Mouse (Mus musculus) B cell, adult 2 months (primary cell): Measurements from ENCODE around the gene Aff3.

ENCODE experiments used
- DNase-seq, 2 experiments: peaks; one replicate each; pipeline ENCODE4 v3.0.0; 2022

Gene Aff3

DNA sequence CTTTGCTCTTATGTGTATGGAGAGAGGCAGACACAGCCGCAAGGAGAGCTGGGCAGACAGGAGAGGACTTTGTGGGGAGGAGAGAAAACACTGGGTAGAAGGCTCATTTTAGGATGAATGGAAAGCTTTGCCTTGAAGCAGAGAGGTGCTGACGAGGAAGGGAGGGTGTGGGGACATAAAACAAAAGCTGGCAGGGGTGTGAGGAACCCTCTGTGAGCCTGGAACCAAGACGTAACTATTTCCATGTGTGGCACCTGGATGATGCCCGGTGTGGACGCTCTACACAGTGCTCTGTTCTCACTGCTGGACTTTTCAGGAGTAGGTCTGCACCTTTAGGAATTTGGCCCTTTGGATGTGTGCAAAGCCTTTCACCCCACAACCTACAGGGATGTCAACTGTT, 447.7 kb downstream of the Aff3 start:
- no peak for DNase-seq

DNA sequence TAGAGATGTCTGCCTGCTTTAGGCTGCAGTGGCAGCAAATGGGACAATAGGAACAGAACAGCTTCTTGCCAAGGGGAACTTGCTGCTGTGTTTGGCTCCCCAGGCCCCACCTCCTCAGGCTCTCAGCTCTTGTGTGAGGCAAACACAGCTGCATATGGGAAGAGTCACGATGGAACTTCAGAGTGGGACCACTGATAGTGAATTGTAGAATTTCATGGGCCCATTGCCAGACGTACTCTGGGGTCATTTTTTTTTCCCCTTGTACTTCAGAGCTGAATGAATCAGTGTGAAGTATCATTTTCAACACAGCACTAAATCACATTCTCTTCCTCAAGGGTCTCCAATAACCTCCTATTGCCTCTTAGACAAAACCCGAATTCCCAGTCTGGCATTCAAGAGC, 451.4 kb downstream of the Aff3 start:
- DNase-seq: no peak

DNA sequence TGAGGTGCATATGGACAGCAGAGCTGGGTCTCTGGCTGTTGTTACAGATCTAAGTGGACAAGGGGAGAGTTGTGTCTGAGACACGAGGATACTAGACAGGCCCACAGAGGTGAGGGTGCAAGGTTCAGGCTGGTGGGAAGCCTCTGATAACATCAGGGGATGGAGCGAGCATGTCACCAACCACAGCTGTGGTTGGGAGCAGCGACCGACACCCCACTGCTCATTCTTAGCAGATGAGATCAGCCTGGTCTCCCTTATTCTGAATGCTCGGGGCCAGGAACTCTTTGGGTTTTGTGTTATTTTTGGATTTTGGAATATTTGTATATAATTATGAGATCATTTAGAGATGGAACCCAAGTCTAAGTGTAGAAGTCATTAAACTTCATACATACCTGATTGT, 452.4 kb downstream of the Aff3 start:
- no peak for DNase-seq

DNA sequence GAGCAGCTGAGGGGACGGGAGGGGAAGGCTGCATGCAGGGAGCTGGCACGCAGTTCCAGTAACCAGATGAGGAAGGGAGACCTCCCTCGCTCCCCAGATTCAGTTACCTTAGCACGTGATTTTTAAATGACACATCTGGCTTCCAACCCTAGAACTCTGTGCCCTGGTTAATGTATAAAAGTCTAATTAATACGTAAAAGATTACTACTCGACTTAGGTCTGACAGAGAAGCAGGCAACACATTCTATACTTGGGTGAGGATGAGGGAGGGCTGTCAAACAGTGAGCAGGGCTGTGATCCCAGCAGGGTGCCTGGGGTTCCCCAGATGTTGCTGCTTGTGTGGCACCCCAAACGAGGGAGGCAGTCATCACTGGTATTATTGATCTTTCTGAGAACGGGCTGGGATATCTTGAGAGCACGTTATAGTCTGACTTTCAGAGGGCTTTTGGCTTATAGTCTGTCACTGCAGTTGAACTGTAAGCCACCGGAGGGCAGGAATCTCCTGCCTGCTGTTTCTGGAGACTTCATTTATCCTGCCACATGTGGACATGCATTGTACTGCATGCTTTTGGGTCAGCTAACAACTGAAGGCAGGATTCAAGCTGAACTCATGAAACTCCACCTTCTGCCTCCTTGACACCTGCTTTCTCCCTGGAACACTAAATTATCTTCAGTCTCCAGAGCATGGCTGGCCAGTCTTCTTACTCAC, 462.1 kb downstream of the Aff3 start:
- peak; percentile 7 to 16 for DNase-seq

DNA sequence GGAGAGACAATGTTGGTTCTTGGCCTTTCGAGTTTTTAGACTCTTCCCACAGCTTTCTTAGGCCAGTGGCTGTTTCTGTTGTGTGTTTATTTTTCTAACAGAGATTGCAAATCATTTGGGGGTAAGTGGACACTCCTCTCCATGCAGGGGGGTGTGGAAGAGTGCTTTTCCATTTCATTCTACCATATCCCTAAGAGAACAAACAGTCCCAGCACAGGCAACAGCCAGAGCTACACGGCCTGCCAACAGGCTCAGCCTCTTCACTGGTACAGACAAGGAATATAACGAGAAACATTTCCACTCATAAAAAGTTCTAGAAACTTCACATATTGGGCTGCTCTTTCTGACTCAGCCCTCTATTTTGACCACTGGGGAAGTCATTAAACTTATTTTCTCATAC, 463.0 kb downstream of the Aff3 start:
- DNase-seq: no peak

DNA sequence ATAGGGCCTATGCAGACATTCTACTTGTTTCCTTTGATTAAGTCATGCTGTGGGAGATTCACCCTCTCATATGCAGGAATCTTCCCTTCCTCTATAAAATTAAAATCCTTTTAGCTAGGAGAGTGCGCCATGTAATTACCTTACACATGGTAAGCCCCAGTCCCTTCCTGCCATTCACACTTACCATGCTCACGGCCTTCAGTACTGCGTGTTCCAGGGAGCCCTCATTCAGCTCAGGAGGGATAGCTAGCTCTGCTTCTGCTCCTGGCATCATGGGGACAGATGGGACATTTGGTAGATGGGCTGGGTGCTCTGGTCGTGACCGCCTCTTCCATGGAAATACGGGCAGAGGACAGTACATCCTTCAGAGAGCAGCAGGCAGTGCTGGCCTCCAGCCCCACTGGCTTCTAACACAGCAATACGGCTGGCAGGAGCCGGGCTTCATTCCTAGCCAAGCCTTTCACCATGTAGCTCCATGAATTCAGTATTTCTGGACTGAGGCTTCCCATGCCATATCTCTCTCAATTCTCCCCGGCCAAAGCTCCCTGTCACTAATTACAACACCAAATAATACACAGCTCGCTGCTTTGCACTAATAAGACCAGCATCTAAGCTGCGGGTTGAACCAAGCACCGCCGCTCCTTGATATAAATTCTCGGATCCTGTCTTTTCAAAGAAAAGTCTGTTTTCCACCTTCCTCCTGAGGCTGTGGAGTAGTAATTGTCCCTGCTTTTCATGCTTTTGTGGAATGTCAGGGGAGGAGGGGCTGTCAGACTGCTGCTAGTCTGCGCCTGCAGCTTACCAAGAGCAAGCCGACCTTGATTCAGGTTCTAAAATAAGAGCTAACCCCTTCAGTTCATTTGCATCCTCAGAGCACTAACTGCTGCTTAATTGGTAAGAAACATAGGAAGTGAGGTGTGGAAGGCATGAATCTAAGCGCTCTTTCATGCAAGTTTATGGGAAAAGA, 464.8 kb downstream of the Aff3 start:
- no peak for DNase-seq

DNA sequence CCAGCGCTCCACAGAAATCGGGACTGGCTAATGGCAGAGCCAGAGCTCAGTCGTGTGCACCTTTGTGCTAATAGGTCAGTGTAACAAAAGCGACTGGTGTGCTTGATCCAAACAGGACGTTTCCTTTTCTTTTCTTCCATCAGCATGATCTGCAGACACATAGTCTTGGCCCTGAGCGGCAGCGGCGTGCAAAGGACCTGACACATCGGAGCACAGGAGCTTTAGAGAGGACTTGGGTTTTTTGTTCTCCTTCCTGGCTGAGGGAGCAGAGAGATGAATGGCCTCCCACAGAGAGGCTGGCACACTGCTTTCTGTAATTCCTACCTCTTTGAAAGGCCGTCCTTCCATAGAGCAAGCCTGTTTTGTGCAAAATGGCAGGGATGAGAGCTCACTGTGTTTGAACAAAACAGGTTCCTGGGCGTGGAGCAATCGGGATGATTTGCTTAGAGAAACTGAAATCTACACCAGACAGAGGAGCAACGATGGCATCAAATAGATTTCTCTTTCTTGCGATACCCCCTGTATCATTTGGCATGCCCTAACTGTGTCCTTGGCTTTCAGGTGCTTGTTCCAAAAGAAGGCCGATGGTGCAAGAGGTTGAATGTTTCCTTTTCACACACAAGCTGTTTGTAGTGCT, 466.2 kb downstream of the Aff3 start:
- DNase-seq: no peak

DNA sequence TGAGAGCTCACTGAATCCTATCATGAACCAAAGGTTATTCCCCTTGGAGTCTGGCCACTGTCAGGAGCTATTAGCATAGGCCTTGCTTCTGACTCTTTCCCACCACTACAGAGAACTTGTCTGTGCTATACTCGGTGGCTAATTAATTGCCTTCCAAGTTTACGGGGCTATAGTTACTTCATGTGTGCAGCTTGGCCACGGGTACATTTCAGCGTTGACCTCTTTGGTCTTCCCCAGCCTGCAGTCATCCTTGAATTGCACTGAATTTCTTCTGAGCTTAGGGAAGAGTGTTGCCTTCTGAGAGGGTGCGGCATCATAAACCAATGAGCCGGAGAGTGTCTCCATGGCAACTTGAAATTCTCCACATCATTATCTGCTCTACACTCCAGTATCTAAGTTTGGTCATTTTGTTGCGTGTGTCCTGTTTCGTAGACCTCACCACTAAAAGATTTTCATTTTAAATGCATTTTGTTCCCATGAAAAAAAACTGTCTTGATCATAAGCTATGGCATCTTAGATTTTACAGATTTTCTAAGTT, 467.5 kb downstream of the Aff3 start:
- no peak for DNase-seq

DNA sequence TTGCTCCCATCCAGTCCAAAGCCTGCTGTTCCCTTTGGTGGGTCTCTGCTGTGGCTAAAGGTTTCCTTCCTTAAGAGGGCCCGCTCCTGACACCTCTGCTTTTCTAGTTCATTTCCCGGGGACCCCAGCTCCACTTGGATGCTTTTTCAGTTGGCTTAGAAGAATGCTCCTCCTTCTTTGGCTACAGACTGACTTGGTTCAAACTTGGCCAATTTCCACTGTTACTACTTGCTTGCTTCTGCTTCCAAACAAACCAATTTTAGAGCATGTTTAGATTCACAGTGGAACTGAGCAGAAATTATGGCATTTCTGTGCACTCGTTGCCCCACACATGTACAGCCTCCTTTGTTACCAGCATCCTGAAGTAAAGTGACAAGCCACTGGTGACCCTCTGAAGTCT, 469.0 kb downstream of the Aff3 start:
- no peak for DNase-seq

DNA sequence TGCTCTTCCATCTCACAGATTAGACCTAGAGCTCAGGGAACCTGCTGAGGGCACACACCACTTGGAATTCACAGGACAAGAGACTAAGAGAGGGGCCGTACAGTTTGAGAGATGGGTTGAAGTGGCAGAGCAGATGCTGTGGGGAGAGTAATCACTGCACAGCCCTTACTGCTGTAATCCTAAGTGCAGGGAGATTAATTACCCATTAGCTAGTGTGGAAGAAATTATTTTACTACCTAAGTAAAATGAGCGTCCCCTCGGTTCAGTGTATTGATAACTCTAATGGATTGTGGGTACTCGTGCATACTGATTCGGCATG, 478.6 kb downstream of the Aff3 start:
- DNase-seq: no peak

DNA sequence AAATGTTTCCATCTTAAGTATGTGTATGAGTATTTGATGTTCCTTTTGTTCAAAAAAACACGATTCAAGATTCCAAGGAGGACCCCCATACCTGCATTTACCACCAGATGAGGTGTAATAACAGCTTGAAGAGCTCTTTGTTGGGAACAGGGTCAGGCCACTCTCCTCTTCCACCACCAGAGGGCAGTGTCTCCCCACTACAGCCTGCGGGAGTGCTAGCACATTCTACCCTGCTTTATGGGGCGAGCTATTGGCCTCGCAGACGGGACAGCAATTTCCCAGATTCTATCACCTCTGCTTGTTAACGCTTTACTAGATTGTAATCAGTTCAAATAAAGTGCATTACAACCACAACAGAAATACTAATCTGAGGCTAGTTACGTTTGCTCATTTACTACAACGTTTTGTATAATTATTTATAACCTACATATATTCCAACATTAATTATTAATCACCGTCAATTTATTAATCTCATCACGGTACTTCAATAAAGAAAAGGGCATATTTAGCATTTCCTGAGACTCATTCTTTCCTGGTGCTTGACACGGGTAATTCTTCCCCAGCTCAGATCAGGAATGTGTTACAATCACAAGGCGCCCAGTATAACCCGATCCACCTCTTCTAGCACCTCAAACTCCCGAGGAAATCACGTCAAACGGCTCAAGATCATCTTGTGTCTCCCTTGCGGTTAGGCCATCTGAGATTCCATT, 479.1 kb downstream of the Aff3 start:
- peak; percentile 80 to 82 for DNase-seq

DNA sequence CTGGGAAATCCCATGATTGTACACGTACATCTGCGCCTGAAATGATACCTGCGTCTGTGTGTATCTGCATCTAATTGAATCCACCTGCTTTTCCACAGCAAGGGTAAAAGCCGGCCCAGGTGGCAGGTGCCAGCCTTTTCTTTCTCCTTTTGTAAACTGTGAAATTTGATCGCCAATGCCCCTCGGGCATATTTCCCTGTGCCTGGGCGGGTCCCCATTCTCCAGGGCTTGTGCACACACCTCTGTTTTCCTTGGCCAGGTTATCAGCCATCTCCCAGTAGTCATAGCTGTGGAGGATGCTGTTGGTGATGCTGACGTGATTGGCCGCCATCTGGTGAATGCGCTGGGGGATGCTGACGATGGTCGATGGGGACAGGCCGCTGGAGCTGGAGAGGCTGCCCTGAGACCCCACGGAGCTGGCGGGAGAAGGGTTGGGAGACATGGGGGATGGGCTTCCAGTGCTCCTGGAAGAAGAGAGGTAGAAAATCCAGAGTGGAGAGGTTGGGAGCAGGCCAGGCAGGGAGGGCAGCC, 483.7 kb downstream of the Aff3 start:
- DNase-seq: no peak

DNA sequence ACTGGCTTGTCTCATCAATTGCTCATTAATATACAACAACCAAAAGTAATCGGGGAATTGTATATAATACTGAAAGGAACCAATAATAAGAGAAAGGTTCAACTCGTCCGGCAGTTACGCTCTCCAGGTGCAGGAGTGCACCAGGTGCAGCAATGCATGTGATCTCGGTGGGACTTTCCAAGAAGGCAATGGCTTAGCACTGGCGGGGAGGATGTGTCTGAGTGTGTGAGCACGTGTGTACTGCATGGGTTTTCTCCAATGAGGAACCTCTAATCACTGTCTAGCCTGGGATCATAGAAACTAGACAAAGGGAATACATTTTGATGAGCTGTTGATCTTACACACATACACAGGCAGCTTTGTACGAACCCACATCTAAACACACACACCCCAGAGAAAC, 485.8 kb downstream of the Aff3 start:
- DNase-seq: no peak

DNA sequence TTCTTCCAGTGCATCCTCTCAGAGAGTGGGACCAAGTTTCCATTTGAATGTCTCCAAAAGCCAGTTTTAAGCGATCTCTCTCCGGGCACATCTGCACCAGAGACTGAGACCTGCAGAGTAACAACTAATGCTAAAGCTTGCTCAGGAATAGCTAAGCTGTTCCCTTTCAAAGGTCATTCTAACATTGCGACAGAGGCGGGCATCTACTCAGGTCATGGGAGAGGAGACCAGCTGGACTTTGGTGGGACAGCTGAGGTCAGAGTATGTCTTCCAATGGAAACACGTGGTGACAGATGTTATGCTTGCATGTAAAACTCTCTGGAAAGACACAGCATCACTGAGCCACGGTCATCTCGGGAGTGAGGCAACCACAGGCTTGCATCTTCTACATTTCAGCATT, 488.7 kb downstream of the Aff3 start:
- DNase-seq: no peak

DNA sequence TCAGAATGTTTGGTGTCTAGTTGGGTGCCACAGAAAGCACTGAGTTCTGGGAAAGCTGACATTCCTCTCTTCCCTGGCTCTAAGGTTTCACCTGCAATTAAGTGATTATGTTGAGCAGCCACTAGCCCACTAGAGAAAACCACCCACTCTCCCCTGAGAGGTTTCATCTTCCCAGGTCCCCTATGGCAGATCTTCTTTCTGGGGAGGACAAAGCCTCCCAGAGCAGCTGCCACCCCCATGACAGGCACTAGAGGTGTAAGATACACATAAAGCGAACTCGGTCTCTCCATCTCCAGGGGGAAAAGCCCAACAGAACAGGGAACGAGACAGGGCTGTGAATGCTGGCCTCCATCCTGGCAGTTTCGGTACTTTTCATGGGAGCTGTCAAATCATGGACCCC, 492.9 kb downstream of the Aff3 start:
- no peak for DNase-seq

DNA sequence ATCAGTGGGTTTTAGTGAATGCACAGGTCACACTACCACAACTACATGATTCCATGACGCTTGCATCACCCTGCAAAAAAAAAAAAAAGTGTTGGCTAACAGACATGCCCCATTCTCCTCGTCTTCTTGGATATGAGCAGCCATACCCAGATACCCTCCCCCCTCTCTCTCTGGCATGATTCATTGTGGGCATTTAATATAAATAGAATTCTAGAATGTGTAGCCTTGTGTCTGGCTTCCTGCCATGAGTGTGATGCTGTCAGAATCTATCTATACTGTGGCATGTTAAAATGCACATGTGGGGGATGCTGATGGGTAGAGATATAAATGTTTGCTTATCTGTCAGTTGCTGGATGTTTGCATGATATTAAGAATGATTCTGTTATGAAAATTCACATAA, 499.1 kb downstream of the Aff3 start:
- no peak for DNase-seq

DNA sequence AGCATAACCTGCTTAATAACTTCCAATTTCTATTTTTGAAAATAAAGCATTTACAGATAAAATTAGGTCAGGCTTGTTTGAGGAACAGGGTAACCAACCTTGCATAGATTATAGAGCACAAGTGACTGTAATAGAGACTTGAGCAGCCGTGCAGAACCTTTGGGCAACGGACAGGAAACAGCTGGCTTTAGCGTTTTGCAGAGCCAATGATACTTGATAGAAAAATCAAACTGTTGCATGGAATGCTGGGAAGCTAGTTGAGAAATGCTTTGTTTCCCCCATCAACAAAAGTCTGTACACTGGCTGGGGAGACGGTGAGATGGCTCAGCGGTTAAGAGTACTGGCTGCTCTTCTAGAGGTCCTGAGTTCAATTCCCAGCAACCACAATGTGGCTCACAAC, 514.7 kb downstream of the Aff3 start:
- DNase-seq: peak; percentile 24 to 30

DNA sequence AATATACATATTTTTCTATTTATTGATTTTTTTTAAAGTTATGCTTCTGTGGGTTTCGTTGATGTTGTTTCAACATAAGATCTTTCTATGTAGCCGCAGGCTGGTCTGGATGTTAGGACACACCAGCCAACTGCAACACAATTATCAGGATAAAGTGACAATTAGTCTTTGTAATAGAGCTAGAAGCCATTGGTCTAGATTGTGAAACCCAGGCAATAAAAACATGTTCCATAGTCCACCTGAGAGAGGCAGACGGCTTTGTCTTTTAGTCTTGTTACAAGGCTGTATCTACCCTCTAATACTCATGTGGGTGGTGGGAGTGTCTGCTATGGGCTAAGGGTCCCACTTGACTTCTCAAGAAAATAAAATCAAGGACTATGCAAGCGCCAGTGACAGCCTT, 518.7 kb downstream of the Aff3 start:
- DNase-seq: no peak

DNA sequence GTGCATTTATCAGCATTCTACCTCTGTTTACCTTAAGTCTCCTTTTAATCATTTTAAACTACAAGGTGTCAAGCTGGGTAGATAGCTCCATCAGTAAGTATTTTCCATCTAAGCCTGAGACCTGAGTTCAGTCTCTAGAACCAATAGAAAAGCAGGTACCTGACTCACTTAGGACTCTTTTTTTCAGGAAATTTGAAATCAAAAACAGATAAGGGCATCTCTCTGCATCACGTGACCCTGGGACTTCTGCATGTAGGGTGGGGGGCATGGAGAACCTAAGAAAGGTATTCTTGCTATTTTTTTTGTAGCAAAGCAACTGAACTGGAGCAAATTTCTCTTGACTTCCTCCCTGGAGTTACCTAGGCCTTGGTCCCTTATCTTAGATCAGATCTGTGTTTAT, 523.4 kb downstream of the Aff3 start:
- DNase-seq: no peak

DNA sequence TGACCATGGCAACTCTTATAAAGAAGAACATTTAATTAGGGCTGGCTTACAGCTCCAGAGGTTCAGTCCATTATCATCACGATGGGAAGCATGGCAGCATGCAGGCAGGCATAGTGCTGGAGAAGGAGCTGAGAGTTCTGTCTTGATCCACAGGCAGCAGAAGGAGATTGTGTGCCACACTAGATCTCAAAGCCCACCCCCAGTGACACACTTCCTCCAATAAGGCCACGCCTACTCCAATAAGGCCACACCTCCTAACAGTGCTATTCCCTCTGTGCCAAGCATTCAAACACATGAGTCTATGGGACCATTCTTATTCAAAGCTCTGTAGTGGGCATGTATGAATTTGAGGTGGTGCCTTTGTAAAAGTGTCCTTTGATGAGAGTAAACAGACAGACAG, 523.8 kb downstream of the Aff3 start:
- peak; percentile 38 to 41 for DNase-seq

DNA sequence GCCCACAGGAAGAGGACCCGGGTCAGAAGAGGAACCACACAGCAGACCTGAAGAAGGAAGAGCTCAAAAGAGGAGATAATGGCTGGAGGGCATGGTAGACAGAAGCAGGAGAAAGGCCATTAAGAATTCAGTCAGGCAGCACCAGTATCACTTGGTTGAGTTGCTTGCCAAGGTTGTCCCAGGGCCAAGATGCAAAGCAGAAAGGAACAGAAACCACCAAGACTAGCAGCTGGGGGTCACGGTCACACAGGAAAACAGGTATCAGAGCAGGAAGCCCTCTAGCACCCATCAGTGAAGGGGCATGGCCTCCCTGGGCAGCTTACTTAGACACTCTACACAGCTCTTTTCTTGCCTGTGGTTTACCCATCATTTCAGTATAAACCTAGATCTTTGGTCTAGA, 525.4 kb downstream of the Aff3 start:
- peak; percentile 46 to 53 for DNase-seq

DNA sequence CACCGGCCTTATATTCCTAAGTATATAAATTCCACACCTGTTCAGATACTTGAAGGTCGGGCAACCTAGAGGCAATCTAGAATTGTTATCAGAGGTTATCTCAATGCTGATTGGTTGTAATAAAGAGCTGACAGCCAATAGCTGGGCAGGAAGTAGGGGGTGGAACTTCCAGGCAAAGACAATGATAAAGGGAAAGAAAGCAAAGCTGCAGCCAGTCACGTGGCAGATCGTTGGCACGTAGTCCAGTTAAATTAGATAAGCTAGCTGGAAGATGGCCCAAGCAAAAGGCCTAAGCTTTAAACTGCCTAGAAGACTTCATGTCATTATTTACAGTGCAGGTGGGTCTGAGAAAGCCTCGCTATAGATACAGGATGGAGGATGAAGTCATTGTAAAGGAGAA, 531.8 kb downstream of the Aff3 start:
- DNase-seq: no peak
